Mouse (Mus musculus) G1E (cell line): ENCODE data around the gene Hoxb3. TPM values are rescaled to one million over a fixed set of nuclear protein-coding genes. Genes with fewer than 3 reads are reported as not detected.

Source experiments
- ATAC-seq: 2 replicates; pipeline ENCODE4 v1.8.0; 2016; ENCODE audit warnings: mild to moderate bottlenecking; ENCODE audit not compliant: insufficient number of reproducible peaks, poor library complexity, low FRiP score, severe bottlenecking; ENCODE audit errors: extremely low read depth
- DNase-seq: peaks from one replicate; pipeline ENCODE4 v3.0.0; 2012; ENCODE audit warnings: low spot score
- H3K27me3 ChIP-seq: 2 replicates; pipeline ENCODE4 v1.6.1; 2012; ENCODE audit warnings: mild to moderate bottlenecking, low read length, inconsistent platforms; ENCODE audit not compliant: insufficient read depth
- H3K36me3 ChIP-seq: replicated peaks from 2 replicates; pipeline ENCODE3; 2012; ENCODE audit warnings: mild to moderate bottlenecking, inconsistent platforms
- H3K4me1 ChIP-seq: 2 replicates; pipeline ENCODE4 v1.6.1; 2012; ENCODE audit warnings: low read depth, low read length, inconsistent platforms, mixed read lengths; ENCODE audit not compliant: insufficient read depth
- H3K4me3 ChIP-seq: 2 replicates; pipeline ENCODE4 v1.5.1; 2012; ENCODE audit warnings: low read depth, mild to moderate bottlenecking, inconsistent platforms, low read length, moderate library complexity, mixed read lengths
- H3K9me3 ChIP-seq: replicated peaks from 2 replicates; pipeline ENCODE4 v1.6.1; 2012; ENCODE audit warnings: inconsistent platforms
- CTCF ChIP-seq: IDR thresholded peaks from 2 replicates; pipeline ENCODE4 v1.5.1; 2012; ENCODE audit warnings: low read depth, low read length, inconsistent platforms, mixed read lengths
- GATA1 ChIP-seq: IDR thresholded peaks from 2 replicates; pipeline ENCODE4 v1.6.1; 2012; ENCODE audit warnings: borderline replicate concordance, low read length, inconsistent platforms, mixed read lengths
- GATA2 ChIP-seq: IDR thresholded peaks from 2 replicates; pipeline ENCODE4 v1.6.1; 2012; ENCODE audit warnings: low read depth, low read length, inconsistent platforms, borderline replicate concordance
- POLR2AphosphoS5 ChIP-seq: IDR thresholded peaks from 2 replicates; pipeline ENCODE4 v1.6.1; 2012; ENCODE audit warnings: low read depth, low read length, inconsistent platforms; ENCODE audit not compliant: insufficient replicate concordance
- TAL1 ChIP-seq: conservative IDR thresholded peaks from 2 replicates; pipeline ENCODE4 v1.6.1; 2012; ENCODE audit warnings: low read depth, low read length, inconsistent platforms, mixed read lengths
- polyA plus RNA-seq: library from polyadenylated mRNA; stranded (reverse); fragments of >175 nt; gene quantifications from 2 replicates; pipeline ENCODE4 v1.2.3, GENCODE M21; 2012
- total RNA-seq, 2 experiments: library from RNA; stranded (forward) in 1 of 2; stranded (reverse) in 1 of 2; fragments of 200-1000 nt in 1 of 2; fragments of >200 nt in 1 of 2; fragmentation: Nextera tagmentation in 1 of 2; gene quantifications; 2 replicates each; pipeline ENCODE4 v1.2.3; 2014 to 2017

The Hoxb3 gene
- total and polyA plus RNA-seq, 3 experiments: 0.08 to 0.16 TPM; not detected in 1

DNA sequence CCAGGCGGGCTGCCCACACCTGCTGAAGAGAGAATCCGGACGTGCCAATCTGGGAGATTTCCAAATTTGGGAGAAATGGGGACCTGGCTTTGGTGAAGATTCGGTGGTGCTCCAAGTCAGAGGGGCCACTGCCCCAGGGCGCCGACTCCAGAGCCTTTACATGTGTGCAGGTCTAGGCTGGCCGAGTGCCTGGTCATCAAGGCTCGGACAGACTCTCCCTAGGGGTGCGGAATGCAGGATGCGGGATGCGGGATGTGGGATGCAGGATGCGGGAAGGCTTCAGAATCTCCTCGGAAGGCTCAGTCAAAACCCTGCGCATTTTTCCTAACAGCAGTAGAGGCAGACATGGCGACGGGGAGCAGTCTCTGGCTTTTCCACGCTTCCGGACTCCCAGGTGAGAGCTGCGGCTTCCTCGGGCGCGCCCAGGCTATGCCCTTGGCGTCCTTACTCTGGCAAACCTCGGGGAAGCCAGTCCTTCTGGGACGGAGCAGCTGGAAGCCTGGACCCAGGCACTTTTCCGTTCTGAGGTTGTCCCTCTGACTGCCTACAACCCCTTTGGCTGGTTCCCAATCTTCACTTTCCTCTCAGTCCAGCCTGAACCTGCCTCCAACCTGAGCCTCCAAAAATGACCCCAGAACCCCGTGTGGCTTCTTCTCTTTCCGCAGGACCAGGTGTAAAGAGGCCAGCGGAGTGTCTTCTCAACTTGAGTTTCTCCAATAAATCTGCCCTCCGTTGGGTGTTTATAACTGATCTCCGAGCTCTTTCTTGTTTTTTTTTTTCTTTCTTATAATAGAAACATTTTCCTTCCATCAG, 43.5 kb upstream of the Hoxb3 start:
- no peak for DNase-seq
- peaks cover 62% of the 10 kb centered on the region for H3K27me3 ChIP-seq
- H3K4me3 ChIP-seq: no peak overlapping the region
- no peaks in the 10 kb centered on the region for H3K9me3 ChIP-seq
- no peaks in the 10 kb centered on the region for H3K4me1 ChIP-seq
- H3K36me3 ChIP-seq: no peaks in the 10 kb centered on the region
- TF ChIP-seq GATA1: no peak
- no peak for TF ChIP-seq POLR2AphosphoS5
- no peak for TF ChIP-seq TAL1
- no peak for TF ChIP-seq CTCF
- no peak for TF ChIP-seq GATA2
- no peak for ATAC-seq

DNA sequence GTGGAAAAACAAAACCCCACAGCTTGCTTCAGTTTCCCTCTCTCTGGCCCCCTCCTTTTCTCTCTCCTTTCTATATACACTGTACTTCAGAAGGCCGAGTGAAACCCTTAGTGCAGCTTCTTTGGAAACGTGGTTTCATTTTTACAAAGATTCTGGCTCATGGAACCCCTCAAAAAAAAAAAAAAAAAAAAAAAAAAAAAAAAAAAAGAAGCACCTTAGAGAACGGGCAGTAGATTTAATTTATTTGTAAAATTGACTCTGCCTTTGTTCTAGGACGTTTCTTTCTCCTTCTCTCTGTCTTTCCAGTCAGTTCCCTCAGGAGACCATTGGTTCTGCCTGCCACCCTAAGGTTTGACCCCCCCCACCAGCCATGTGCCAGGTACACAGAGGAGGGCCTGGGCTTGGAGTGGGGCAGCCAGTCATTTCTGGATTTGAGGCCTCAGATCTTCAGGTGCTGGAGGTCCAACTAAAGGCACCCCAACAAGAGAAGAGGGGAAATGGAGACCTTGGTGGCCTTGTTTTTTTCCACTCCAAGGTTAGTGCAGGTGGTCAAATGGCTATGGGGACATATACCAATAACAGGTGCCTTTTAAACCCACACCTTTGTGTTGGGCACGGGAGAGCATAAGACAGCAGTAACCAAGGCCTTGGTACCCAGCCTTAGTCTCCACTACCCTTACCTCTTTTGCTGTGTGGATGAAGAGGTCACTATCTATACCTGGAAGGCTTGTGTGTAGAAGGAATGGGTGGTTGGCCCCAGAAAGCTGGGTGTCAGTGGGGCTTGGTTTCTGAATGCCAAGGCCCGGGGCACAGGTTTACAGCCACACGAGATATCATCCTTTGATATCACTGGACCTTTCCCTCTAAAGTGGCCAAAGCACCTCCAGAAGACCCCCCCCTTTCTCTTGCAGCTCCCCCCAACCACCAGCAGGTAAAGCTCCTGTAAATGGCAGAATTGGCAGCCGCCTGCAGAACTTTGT, 42.4 kb upstream of the Hoxb3 start:
- Histone ChIP-seq H3K36me3 (no peaks in the 10 kb centered on the region), H3K4me1 (no peaks in the 10 kb centered on the region), H3K4me3 (no peak overlapping the region), H3K27me3 (peaks cover 72% of the 10 kb centered on the region), H3K9me3 (no peaks in the 10 kb centered on the region)
- TF ChIP-seq POLR2AphosphoS5 (no peak), GATA1 (no peak), GATA2 (no peak), CTCF (no peak)
- DNase-seq (no peak), ATAC-seq (no peak)

DNA sequence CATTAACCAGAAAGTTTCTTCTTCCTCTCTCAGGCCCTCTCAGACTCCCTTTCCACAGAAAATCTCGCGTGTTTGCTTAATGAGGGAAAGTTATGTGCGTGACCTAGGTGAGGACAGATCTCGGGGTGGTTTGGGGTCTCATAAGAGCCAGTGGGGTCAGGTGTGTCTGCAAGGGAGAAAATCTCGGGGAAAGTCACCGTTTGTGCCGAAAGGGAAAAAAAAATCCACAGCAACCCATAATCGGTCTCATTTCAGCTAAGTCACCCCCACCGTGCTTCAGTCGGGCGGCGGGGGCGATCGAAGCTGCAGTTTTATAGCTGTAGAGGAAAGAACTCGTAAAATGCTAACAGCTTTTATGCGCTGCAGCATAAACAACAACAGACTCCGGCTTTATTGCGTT, 41.7 kb upstream of the Hoxb3 start:
- ATAC-seq: no peak
- H3K9me3 ChIP-seq: no peaks in the 10 kb centered on the region
- peaks cover 80% of the 10 kb centered on the region for H3K27me3 ChIP-seq
- no peak for DNase-seq
- no peak for TF ChIP-seq GATA1
- TF ChIP-seq TAL1: no peak
- TF ChIP-seq CTCF: no peak
- no peak for TF ChIP-seq POLR2AphosphoS5
- no peak for TF ChIP-seq GATA2
- H3K4me3 ChIP-seq: no peak overlapping the region
- no peaks in the 10 kb centered on the region for H3K36me3 ChIP-seq
- H3K4me1 ChIP-seq: no peaks in the 10 kb centered on the region

DNA sequence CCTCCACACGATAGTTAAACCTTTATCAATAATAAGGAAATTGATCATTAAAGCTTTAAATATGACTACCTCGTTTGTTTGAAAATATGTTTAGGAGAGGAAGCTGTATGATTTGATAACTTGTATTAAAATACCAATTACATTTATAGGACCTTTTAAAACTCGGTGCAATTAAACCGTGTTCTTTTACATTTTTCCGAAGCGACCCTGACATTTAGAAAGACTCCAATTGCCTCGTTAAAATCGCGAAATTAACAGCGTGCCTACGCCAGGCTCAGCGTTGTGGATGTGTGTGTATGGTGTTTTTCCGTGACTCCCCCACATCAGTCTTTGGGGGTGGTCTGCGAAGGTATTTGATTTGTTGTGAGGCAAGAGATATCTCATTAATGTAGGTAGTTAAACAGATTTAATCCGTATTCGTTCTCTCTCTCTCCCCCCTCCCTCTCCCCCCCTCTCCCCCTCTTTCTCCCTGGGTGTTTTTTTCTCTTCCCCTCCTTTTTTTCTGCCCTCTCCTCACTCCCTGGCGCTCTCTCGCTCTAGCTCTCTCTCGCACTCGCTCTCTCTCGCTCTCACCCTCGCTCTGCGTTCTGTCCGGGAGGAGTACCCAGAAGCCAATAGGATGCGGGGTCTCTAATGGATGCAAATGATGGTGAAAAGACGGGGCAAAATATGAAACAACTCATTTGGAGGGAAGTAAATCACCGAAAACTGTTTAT, 41.1 kb upstream of the Hoxb3 start, which contains the start of gene Hoxb8:
Gene Hoxb8 (plus strand): TSS at position 51 of the 716 bp plus-strand sequence.
- peaks cover 80% of the 10 kb centered on the region for H3K27me3 ChIP-seq
- no peak within 1 kb of the TSS for H3K4me3 ChIP-seq
- H3K9me3 ChIP-seq: no peaks in the 10 kb centered on the region
- ATAC-seq (no peak), DNase-seq (no peak)
- H3K4me1 ChIP-seq: no peaks in the 10 kb centered on the region
- no peaks in the 10 kb centered on the region for H3K36me3 ChIP-seq
- TF ChIP-seq GATA1: no peak
- no peak for TF ChIP-seq CTCF
- no peak for TF ChIP-seq GATA2
- TF ChIP-seq POLR2AphosphoS5: no peak
- no peak for TF ChIP-seq TAL1

DNA sequence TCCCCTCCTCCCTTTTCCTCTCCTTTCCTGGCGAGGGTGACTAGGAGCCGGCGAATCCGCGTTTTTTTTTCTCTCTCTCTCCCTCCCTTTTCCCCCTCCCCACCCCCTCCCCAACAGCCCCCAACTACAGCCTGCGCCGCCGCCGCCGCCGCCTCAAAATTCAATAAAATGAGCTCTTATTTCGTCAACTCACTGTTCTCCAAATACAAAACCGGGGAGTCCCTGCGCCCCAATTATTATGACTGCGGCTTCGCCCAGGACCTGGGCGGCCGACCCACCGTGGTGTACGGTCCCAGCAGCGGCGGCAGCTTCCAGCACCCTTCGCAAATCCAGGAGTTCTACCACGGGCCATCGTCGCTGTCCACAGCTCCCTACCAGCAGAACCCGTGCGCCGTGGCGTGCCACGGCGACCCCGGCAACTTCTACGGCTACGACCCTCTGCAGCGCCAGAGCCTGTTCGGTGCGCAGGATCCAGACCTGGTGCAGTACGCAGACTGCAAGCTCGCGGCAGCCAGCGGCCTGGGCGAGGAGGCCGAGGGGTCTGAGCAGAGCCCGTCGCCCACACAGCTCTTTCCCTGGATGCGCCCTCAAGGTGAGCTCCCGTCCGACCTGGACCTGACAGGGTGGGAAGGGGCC, 40.2 kb upstream of the Hoxb3 start:
- DNase-seq (no peak), ATAC-seq (no peak)
- no peaks in the 10 kb centered on the region for H3K36me3 ChIP-seq
- H3K9me3 ChIP-seq: no peaks in the 10 kb centered on the region
- no peak for TF ChIP-seq GATA2
- no peak for TF ChIP-seq TAL1
- no peak for TF ChIP-seq CTCF
- no peak for TF ChIP-seq GATA1
- TF ChIP-seq POLR2AphosphoS5: no peak
- peaks cover 81% of the 10 kb centered on the region for H3K27me3 ChIP-seq
- H3K4me3 ChIP-seq: no peak overlapping the region
- H3K4me1 ChIP-seq: no peaks in the 10 kb centered on the region
